Mouse (Mus musculus) spleen, adult 2 months (tissue): Measurements from ENCODE around the gene Plekhm1.

Experiments used
- CTCF ChIP-seq: fragments of 200-500 bp; IDR thresholded peaks from 2 replicates; pipeline ENCODE4 v1.5.1; 2011; ENCODE audit warnings: mild to moderate bottlenecking, inconsistent platforms; ENCODE audit not compliant: insufficient read depth, insufficient read length, insufficient replicate concordance; ENCODE audit errors: extremely low read depth
- POLR2A ChIP-seq: fragments of 200-500 bp; IDR thresholded peaks from 2 replicates; pipeline ENCODE4 v1.6.1; 2011; ENCODE audit warnings: low read depth, low read length, inconsistent platforms

- TF ChIP-seq POLR2A = no peak
- TF ChIP-seq CTCF = no peak
Measured at GRCm38 (mm10) chr11:103386827-103387226, 25.7 kb downstream of the Plekhm1 start.
